Mouse (Mus musculus) ES-Bruce4 (cell line): Measurements from ENCODE around the gene Mrpl14.

Experiments used
- CTCF ChIP-seq: IDR thresholded peaks from one replicate; pipeline ENCODE4 v1.8.1; 2011; ENCODE audit warnings: low read depth, low read length
- EP300 ChIP-seq: IDR thresholded peaks from 2 replicates; pipeline ENCODE4 v1.6.1; 2011; ENCODE audit warnings: low read depth, low read length; ENCODE audit not compliant: insufficient read depth
- POLR2A ChIP-seq: IDR thresholded peaks from one replicate; pipeline ENCODE4 v1.8.1; 2011; ENCODE audit warnings: low read length; ENCODE audit not compliant: insufficient read depth

GRCm38 (mm10) chr17:45698368-45698767 is 12.2 kb downstream of the Mrpl14 start:
- TF ChIP-seq POLR2A (no peak), CTCF (no peak), EP300 (no peak)
